Mouse (Mus musculus): ENCODE data around the gene Col8a2.

The Col8a2 gene

DNA sequence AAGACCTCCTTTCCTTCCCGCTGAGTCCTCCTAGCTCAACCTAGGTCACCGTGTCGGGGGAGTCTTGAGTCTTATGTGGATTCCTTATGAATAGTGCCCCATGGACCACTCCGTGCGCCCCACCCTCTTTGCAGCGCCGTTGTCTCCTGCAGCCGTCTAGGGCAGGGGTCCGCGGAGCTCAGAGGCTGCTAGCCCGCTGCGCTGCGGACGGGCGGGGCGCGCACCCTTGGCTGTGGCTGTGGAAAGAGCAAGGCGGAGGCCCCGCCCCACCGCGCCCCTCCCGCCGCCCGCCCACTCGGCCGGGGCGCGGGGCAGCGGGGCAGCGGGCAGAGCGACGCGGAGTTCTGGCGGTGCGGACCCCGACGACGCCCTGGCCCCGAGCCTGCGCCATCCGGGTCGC is at the start of gene Col8a2:
Col8a2 (plus strand) TSS at position 302 of the 400 bp plus-strand sequence.
- 3% methylated on average over 37 of the region's 42 CpGs for WGBS

DNA sequence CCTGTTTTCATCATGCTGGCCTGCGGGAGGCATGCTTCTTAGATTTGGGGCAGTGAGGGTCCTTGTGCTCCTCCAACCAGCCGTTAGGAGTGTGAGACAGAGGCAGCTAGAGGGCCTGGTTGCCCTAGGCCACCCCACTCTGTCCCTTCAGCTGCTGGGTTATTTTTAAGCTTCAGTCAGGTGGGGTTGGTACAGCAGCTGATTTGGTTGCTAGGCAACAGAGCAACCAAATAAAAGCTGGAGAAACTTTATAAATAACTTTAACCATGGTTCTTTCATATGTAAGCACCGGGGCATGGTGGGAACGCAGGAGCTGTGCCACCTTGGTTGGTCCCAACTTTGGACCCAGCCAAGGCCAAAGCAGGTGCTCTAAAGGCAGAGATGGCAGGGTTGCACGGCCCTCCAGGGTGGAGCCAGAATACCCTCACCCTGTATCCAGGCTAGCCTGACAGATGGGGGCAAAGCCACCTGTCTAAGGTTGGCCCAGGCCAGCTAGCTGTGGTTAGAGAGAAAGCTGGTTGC is 48.8 kb upstream of the Col8a2 start:
- 25% methylated on average over 5 of the region's 5 CpGs for WGBS

DNA sequence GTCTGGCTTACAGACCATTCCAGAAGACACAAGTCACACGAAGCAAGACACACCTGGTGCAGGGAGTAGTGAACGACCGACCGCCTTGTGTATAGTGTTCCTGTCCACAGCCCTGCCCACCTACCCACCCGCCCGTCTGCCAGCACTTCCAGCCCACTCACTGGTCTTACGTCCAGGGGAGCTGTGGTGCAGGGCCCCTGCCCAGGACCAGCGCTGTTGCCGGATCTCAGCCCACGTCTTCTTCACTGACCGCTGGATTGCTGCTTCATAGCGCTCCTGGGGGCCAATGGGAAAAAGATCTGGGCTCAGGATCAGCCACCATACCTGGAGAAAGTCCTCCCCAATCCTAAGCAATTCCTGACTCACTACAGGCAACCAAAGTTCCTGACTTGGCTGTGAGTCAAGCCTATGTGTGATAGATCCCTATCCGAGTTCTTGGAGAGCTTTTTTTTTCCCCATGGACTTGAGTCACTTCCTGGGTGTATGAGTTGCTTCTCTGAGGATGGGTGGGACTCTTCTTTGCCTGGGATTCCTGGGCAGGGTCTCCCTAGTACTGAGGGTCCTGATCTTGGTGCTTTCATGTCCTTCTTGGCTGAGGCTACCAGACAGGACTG is 46.6 kb upstream of the Col8a2 start:
- 55% methylated on average over 13 of the region's 13 CpGs for WGBS

DNA sequence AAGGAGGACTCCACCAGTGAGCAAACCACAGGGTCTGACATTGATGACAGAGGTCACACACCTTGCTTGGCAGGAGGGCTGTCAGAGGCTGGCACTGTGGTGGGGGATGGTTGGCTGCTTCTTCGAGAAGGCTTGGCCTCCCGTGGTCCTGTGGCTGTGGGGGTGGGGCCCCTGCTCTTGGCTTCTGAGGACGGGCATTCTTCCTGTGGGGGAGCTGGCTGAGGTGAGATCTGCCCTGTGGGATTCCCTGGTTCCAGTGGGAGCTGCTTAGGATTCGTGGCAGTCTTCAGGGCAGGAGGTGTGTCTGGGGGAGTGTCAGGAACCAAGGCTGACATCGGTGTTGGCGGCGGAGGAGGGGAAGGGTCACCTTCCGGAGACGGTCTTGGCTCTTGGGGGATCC is 44.6 kb upstream of the Col8a2 start:
- WGBS: 32% methylated on average over 9 of the region's 9 CpGs

DNA sequence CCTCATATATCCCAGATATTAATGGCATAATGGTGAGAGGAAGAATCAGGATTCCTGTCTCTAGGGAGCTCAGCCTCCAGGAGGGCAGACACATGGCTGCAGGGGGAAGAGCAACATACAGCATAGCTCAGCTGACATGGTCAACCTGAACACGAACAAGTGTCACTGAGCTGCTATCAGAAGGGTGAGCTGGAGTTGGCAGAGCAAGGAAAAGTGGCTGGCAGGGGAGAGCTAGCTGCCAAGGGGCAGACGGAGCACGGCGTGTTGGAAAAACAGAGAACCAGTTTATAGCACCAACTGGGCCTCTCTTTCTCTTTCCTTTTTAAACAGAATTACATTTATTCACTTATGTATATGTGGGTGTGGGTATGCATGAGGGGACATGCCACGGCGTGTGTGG is 44.1 kb upstream of the Col8a2 start:
- 37% methylated on average over 6 of the region's 6 CpGs for WGBS

DNA sequence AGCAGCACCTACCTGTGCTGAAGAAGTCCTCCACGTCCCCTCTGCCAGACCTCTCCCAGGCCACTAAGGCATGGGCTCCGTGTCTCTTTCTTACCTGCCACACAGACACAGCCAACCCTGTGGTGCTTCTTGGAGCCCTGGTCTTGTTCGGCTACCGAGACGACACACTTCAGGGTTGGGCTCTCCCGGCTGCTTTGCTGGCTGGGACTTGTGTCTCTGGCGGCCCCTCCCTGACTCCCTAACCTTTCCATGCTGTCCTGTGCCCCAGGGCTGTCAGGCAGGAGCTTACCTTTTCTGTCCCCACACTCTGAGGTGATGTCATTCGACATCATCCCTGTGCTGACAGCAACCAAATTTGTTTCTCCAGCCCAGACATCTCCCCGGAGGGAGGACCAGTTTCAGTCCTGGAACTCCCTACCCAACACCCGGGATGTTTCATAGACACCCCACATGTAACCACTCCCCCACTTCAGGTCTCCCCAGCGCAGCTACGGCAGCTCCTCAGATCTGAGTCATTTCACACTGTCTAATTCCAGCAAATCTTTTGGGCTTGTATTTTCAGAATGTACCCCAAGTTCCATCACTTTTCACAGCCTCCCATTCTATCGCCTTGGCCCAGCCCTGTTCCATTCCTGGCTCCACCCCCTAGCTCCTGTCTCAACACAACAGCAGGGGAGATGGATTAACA is 40.2 kb upstream of the Col8a2 start:
- WGBS: 46% methylated on average over 13 of the region's 13 CpGs

- WGBS: 15% methylated on average over 11 of the region's 11 CpGs
Observed at GRCm38 (mm10) chr4:126248261-126248868, 38.2 kb upstream of the Col8a2 start.

GRCm38 (mm10) chr4:126250659-126251058 is 35.9 kb upstream of the Col8a2 start:
- WGBS: 31% methylated on average over 4 of the region's 4 CpGs

- WGBS: 31% methylated on average over 11 of the region's 11 CpGs
Observed at GRCm38 (mm10) chr4:126251655-126252254, 34.8 kb upstream of the Col8a2 start.

- WGBS: 48% methylated on average over 17 of the region's 17 CpGs
Observed at GRCm38 (mm10) chr4:126252411-126253237, 34.0 kb upstream of the Col8a2 start.

DNA sequence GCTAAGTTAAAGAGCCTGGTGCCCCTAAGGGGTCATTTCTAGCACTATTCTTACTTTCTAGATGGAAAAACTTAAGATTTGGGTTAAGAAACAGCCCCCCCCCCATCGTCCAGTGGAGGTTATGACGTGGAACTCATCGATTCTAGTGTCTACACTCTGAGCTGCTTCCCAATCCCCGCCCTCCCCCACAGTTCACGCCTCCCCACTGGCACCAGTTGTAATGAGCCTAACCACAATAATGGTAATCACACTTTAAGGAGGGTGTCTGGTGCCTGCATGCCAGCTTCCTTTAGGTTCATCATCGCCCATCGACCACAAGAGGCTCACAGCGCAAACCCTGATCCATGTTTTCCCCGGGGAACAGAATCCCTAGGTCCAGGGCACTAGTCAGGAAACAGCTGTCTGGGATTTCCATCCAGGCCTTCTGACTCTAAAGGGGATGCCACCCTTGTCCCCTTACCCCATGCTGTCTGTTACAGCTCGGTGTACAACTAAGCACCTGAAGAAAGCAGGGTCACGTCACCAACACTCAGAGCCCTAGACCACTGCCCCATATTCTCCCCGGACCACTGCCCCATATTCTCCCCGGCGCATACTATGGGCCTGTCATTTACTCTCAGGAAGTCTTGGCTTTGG is 32.8 kb upstream of the Col8a2 start:
- 29% methylated on average over 14 of the region's 14 CpGs for WGBS

DNA sequence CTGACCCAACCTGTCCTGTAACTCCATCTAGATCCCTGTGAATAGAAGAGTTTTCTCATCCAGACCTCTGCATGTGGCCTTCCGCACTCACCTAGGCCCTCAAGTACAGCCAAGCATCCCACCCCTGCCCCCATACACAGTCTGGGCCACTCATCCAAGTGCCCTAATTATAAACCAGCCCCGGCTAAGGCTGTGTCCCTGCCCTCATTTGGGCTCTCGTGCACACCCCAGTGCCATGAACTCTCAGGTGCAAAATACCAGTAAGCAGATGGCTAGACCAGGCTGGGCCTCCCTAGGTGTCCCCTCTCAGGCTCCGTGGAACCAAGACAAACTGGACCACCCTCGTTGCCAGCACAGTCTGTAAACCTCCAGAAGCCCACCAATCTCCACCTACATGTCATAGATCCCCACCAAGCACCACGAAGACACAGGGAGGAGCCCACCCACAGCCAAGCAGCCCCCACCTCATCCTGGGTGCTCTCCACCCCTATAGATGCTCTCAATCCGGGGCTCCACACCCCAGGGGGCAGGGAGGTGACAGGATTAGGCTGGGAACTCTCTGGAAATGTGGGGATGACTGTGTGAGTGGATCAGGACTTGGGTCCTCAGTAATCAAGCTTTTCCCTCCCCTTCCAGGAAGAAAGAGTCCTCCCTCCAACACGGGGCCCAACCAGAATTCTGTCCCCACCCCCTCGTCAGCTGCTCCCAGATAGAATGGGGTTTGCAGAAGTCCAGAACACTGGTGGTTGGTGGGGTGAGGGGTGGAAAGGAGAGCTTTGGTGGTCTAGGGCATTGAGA is 32.1 kb upstream of the Col8a2 start:
- WGBS: 7% methylated on average over 9 of the region's 9 CpGs

DNA sequence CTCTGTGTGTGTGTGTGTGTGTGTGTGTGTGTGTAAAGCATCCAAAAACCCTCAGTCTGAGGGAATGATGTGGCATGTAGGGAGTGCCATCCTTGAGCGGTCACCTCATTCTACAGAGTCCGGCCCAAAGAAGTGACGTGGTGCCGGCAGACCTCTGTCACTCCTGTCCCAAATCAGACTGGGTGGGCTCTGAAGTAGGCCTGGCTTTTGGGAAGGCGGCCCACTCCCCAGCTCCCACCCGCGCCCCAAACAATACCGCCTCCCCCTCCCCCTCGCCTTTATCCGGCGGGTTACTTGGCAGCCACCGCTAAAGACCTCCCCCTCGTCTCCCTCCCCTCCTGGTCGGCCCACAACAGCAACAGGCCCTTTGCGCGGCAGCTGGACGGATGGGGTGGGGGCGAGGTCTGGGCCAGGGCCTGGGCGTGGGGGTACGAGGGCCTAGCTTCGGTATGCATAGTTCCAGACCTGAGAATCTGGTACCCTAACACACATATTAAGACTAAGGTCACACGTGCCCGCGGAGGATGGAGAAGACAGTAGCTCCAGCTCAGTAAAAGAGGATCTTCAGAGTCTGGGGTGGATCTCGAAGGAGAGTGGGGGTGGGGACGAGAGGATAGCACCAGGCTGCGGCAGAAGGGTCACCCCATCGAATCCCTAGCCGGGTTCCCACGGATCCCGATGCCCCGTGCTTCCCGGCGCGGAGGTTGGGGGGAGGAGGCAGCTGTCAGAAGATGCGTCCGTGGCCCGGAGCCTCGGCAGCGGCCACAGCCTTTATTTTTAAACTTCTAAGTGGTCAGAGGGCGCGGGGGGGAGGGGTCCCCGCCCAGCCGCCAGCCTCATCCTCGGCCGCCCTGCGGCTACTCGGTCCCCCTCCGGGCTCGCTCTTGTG is 31.2 kb upstream of the Col8a2 start:
- WGBS: under 1% methylated on average over 50 of the region's 50 CpGs

GRCm38 (mm10) chr4:126256131-126256791 is 30.3 kb upstream of the Col8a2 start, which contains the start of gene Map7d1:
Gene Map7d1, minus strand, starts transcription at chr4:126256343.
- WGBS: under 1% methylated on average over 59 of the region's 59 CpGs

DNA sequence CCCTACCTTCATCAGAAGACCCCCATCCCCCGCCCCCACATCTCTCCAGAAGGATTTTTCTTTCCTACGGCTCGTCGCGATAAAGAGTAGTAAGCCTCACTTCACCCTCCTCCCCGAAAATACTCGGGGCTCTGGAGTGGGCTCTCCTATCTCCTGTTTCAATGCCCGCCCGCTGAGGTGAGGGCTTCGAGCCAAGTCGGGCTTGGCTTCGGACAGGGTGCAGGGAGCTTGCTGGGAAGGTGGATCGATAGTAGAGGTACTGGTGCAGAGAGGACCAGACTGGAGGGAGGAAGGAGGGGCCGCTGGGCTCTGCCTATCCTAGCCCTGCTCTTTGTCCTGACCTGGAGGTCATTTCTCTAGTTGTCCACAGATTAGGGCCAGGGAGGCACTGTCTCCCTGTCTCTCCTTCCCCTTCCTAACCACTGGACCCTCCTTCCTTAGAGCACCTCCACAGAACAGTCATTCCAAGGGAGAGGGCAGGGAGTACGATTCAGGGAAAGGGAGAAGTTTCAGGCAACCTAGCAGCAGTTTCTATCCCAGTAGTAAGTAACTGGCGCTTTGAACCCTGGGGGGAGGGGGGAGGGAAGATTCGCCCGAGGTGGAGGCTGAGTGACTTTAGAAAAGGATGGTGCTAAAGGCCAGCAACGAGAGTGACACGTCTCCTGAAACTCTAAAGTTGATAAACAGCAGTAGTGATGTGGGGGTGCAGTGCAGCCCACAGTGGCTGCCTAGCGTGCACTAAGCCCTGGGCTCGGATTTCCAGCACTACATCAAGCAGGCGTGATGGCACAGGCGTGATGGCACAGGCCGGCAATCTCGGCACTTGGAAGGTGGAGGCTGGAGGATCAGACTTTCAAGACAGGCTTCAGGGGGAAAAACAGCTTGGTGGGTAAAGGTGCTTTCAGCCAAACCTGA is 29.4 kb upstream of the Col8a2 start:
- WGBS: 7% methylated on average over 26 of the region's 26 CpGs

GRCm38 (mm10) chr4:126259063-126259462 is 27.5 kb upstream of the Col8a2 start:
- WGBS: 49% methylated on average over 3 of the region's 3 CpGs

DNA sequence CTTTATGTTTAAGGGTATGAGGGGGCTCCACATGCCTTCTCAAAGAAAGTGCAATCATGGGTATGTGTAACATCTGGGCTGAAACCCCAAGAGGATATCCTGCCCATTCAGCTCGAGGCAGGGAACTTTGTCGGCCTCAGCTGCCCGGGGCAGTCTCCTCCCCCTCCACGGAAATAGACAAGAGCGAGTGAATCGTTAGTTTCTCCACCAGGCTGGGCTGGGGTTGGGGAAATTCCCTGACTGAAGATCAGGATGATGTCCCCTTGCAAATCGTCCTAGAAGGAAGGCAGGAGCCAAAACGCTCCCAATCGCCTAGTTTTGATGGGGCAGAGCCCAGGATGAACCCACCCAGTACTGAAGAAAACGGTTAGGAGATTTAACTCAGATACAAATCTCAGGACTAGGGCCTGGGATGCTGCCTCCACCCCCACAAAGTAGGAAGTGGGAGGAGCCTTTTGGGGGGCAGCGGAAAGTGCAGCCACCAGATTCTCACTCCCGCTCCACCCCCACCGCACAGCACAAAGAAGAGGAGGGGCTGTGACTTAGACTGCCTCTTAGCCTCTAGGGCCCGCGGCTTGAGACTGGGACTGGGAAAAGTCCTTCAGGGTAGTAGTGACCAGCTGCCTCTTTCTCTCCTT is 27.0 kb upstream of the Col8a2 start:
- WGBS: 23% methylated on average over 15 of the region's 15 CpGs
